Mouse (Mus musculus): Measurements from ENCODE around the gene Mthfd1.

DNA sequence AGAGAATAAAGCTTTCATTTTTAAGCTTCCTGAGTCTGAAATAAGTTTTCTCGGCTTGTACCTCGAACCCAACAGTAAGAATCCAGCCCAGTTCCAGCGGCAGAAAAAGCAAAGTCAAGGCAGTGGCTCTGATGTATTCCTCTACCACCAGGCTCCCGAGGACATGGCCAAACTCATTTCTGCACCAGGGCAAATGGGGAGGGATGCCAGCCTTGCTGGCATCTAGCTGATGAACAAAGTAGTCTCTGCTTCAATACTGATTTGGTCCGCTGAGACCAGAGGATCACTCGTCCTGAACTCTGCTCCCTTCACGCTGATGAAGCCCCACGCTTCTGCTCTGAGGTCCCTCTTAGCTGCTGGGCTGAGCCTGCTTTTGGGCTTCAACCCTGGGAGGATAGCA lies 1.1 kb upstream of the Mthfd1 start:
- TF ChIP-seq CTCF (IDR thresholded peaks at IDR 0.05; ENCODE audit: low read depth, low read length) (no peak), POLR2A (IDR thresholded peaks at IDR 0.05; ENCODE audit: insufficient read depth, low read length) (no peak), EP300 (IDR thresholded peaks at IDR 0.05; ENCODE audit: insufficient read depth, low read depth, low read length) (no peak)

Data from ES-Bruce4 (cell line).